Mouse (Mus musculus): ENCODE measurements around the gene Klf11.

DNA sequence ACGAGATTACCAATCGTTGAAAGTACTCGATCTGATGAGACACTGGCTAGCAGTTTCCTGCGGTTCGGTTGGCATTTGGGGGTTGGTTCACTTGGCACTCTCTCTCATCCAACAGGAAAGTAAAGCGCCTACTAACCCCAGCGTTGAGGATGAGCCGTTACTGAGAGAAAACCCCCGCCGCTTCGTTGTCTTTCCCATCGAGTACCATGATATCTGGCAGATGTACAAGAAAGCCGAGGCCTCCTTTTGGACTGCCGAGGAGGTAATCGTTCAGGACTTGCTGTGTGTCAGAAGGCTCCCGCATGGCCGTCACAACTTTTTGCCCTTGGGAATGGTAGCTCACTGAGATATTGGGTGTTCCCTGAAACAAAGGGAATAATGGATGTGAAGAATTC is 57.7 kb downstream of the Klf11 start:
- no peak for TF ChIP-seq CTCF (conservative IDR thresholded peaks at IDR 0.05 in 1 of 2, IDR thresholded peaks at IDR 0.05 in 1 of 2; ENCODE audit: low read depth in 2 of 2, low read length in 2 of 2)
- no peak for TF ChIP-seq MAX (IDR thresholded peaks at IDR 0.05; ENCODE audit: low read length)
- TF ChIP-seq NRF1 (IDR thresholded peaks at IDR 0.05; ENCODE audit: low read depth, low read length) = no peak
- TF ChIP-seq MAFK (IDR thresholded peaks at IDR 0.05; ENCODE audit: insufficient replicate concordance, low read length) = no peak
- no peak for TF ChIP-seq RAD21 (IDR thresholded peaks at IDR 0.05; ENCODE audit: low read depth, low read length)
- no peak for TF ChIP-seq POLR2A (IDR thresholded peaks at IDR 0.05; ENCODE audit: low read depth, low read length)
- no peak for TF ChIP-seq ZC3H11A (IDR thresholded peaks at IDR 0.05; ENCODE audit: low read depth, low read length)
- TF ChIP-seq USF1 (IDR thresholded peaks at IDR 0.05; ENCODE audit: low read depth, low read length) = no peak
- no peak for TF ChIP-seq POLR2AphosphoS2 (IDR thresholded peaks at IDR 0.05; ENCODE audit: low read depth, low read length)
